Mouse (Mus musculus) forebrain, embryonic 14.5 days (tissue): Measurements from ENCODE around the gene Serpina7. TPM values are rescaled to one million over a fixed set of nuclear protein-coding genes. Genes with fewer than 3 reads are reported as not detected.

Source experiments
- ATAC-seq: fragments of 200-750 bp; cut with Nextera tagmentation; 2 replicates; pipeline ENCODE4 v1.8.0; 2017; ENCODE audit warnings: mild to moderate bottlenecking, moderate library complexity
- DNase-seq: peaks from one replicate; pipeline ENCODE4 v3.0.0-alpha.2; 2015; ENCODE audit warnings: low spot score
- H3K27ac ChIP-seq: fragments of 300-500 bp; sonication (generic); 2 replicates; pipeline ENCODE4 v1.5.1; 2014; ENCODE audit warnings: low read depth, mild to moderate bottlenecking, control low read depth, low read length, moderate library complexity
- H3K27me3 ChIP-seq: fragments of 300-500 bp; sonication (generic); replicated peaks from 2 replicates; pipeline ENCODE4 v1.6.1; 2014; ENCODE audit warnings: low read length, control low read depth, mixed read lengths; ENCODE audit not compliant: control insufficient read depth, insufficient read depth
- H3K36me3 ChIP-seq: fragments of 300-500 bp; sonication (generic); 2 replicates; pipeline ENCODE4 v1.6.1; 2014; ENCODE audit warnings: low read length, control low read depth; ENCODE audit not compliant: control insufficient read depth, insufficient read depth
- H3K4me1 ChIP-seq: fragments of 300-500 bp; sonication (generic); 2 replicates; pipeline ENCODE4 v1.6.1; 2014; ENCODE audit warnings: antibody characterized with exemption, low read length, control low read depth; ENCODE audit not compliant: control insufficient read depth, insufficient read depth
- H3K4me2 ChIP-seq: fragments of 300-500 bp; sonication (generic); 2 replicates; pipeline ENCODE4 v1.6.1; 2014; ENCODE audit warnings: mild to moderate bottlenecking, control low read depth, low read length
- H3K4me3 ChIP-seq: fragments of 300-500 bp; sonication (generic); 2 replicates; pipeline ENCODE4 v1.5.1; 2014; ENCODE audit warnings: low read depth, low read length, control low read depth
- H3K9ac ChIP-seq: fragments of 300-500 bp; sonication (generic); 2 replicates; pipeline ENCODE4 v1.6.1; 2014; ENCODE audit warnings: mild to moderate bottlenecking, low read length, control low read depth, moderate library complexity
- H3K9me3 ChIP-seq: fragments of 300-500 bp; sonication (generic); replicated peaks from 2 replicates; pipeline ENCODE4 v1.6.1; 2016; ENCODE audit warnings: low read length, control low read depth, mixed read lengths; ENCODE audit not compliant: control insufficient read depth
- WGBS: fragments of 180-500 bp; shearing (Covaris S2); extraction: QIAGEN DNeasy Blood & Tissue Kit; methylation state at CpG from one replicate; pipeline ENCODE4 v1.1.7; 2014; 5-methylcytosine and 5-hydroxymethylcytosine counted together
- polyA plus RNA-seq: library from polyadenylated mRNA; unstranded; fragments of >200 nt; fragmentation: Nextera tagmentation; extraction: Ambion mirVana; gene quantifications from 2 replicates; pipeline ENCODE4 v1.2.1, GENCODE M21; 2014

The Serpina7 gene
- polyA plus RNA-seq: not detected in 2 replicates

DNA sequence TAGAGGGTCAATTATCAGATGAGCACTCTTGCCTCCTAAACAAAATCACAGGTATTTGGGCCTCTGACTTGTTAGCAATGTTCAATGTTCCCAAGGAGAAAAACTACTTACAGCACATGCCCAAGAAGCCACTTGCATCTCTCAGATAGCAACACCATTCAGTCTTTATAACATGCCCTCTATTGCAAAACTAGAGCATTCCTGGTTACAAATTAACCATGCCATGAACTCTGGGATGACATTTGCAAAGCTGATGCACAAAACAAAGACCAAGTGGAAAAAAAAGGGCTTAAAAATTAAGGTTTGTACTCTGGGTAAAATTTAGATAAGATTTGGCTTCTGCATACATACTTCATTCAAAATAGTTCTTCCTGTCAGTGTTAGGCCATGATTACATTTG, at the start of gene Serpina7:
Serpina7 (minus strand) TSS at position 160 of the 400 bp plus-strand sequence.
- Histone ChIP-seq H3K4me3 (no peak within 1 kb of the TSS), H3K27ac (no peak within 1 kb of the TSS), H3K36me3 (no peaks in the 10 kb centered on the region), H3K9ac (no peak within 1 kb of the TSS), H3K9me3 (no peaks in the 10 kb centered on the region), H3K27me3 (no peaks in the 10 kb centered on the region), H3K4me1 (no peaks in the 10 kb centered on the region), H3K4me2 (no peak within 1 kb of the TSS)
- DNase-seq (no peak), ATAC-seq (no peak)

DNA sequence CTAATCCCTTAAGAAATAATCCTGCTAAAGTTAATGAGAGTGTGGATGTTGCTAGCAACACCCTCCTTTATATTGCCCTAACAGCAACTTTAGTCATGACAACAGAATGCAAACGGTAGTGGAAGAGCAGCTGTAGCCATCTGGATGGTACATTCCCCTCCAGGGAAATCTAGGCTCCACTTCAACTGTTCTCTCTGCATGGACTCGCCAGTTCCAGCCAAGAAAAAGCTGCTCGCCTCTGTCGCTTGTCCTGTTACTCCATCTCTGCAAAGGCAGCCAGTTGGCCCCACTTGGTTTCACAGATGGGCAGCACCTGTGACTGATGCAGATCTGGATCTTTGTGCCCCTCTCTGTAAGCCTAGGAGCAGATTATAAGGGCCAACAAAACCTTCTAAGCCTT, 49.0 kb upstream of the Serpina7 start:
- H3K4me2 ChIP-seq: no peak overlapping the region
- H3K27ac ChIP-seq: no peak overlapping the region
- ATAC-seq (no peak), DNase-seq (peak; percentile 1)
- no peak overlapping the region for H3K4me3 ChIP-seq
- no peaks in the 10 kb centered on the region for H3K9me3 ChIP-seq
- H3K36me3 ChIP-seq: no peaks in the 10 kb centered on the region
- 55% methylated on average over 4 of the region's 4 CpGs for WGBS
- H3K9ac ChIP-seq: no peak overlapping the region
- H3K27me3 ChIP-seq: no peaks in the 10 kb centered on the region
- H3K4me1 ChIP-seq: no peaks in the 10 kb centered on the region

DNA sequence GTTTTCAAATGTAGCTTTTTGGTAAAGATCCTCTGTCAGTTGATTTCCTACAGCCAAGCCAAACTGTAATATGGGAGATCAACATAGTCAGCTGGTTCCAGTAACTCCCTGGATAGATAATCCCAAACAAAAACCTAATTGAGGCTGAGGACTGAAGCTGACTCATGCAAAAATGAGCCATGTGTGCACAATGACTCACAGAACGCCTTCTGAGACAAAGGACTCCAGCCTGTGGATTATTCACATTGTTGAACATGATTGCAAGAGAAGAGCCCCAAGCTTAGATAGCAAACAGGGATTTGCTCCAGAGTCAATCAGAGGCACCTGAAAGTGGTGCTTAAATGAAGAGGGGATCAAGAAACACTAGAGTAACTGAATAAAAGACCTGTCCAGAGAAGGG, 12.2 kb upstream of the Serpina7 start:
- no peak for DNase-seq
- Histone ChIP-seq H3K9me3 (no peaks in the 10 kb centered on the region), H3K27me3 (no peaks in the 10 kb centered on the region), H3K27ac (no peak overlapping the region), H3K4me3 (no peak overlapping the region), H3K36me3 (no peaks in the 10 kb centered on the region), H3K9ac (no peak overlapping the region), H3K4me1 (no peaks in the 10 kb centered on the region), H3K4me2 (no peak overlapping the region)
- 41% methylated on average over 1 of the region's 1 CpGs for WGBS
- ATAC-seq: no peak

DNA sequence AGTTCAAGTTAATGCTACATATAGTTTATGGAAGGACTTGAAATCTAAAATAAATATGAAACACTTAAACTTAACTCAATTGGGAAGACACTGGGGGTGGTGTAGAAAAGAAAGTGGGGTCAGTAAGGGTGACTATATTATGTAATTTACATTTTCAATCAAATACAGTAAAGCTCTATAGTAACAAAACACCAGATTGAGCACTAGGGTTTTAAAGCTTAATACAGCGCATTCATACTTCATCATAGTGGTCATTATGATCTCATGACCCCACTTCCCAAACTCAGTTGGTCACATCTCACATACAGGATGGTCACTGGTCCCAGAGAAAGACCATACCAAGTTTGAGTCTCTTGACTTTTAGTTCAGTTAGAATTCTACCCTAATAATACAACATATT, 907 bp upstream of the Serpina7 start, which contains the start of gene 4930513O06Rik:
4930513O06Rik (plus strand) TSS at position 301 of the 400 bp plus-strand sequence.
- no peak for ATAC-seq
- Histone ChIP-seq H3K9ac (no peak within 1 kb of the TSS), H3K4me1 (no peaks in the 10 kb centered on the region), H3K27ac (no peak within 1 kb of the TSS), H3K9me3 (no peaks in the 10 kb centered on the region), H3K27me3 (no peaks in the 10 kb centered on the region), H3K4me2 (no peak within 1 kb of the TSS), H3K4me3 (no peak within 1 kb of the TSS), H3K36me3 (no peaks in the 10 kb centered on the region)
- WGBS: 94% methylated on average over 1 of the region's 1 CpGs
- DNase-seq: no peak

DNA sequence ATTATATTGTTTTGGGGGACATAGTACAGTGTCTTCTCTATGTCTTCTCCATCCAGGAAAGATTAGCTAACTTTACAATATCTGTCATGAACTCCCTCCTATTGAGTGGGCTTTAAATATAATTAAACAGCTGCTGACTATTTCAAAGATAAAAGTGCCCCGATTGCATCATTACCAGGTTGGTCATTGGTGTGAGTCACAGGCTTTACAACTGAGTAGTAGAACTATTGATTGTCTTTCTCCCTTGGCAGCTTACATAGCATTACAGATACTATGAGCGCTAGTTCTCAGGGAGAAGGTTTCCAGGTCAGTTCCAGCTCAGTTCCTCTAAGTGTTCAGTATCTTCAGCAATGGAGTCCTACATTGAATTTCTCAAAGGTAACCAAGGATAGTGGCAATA, 6.5 kb downstream of the Serpina7 start:
- no peak overlapping the region for H3K4me2 ChIP-seq
- 93% methylated on average over 2 of the region's 2 CpGs for WGBS
- H3K4me1 ChIP-seq: no peaks in the 10 kb centered on the region
- H3K27ac ChIP-seq: no peak overlapping the region
- H3K9me3 ChIP-seq: no peaks in the 10 kb centered on the region
- no peaks in the 10 kb centered on the region for H3K36me3 ChIP-seq
- ATAC-seq: no peak
- no peak overlapping the region for H3K9ac ChIP-seq
- no peak for DNase-seq
- no peaks in the 10 kb centered on the region for H3K27me3 ChIP-seq
- no peak overlapping the region for H3K4me3 ChIP-seq

DNA sequence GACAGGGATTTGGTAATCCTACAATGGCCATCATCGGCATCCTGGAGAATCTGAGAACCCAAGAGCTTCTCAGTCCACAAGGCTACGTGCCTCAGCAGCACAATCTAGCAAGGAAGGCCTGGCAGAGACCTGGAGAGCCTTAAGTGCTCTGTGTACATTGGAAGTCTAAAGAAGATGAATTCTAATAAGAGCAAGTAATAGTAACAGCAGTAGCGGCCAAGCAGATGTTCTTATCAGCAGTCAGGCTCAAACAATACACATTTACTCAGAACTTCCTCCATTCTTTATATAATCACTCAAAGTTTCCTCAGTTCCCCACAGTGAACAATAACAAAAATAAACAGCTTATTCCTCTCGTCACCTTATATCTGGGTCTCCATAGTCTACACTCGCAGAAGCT, 21.0 kb downstream of the Serpina7 start:
- H3K4me2 ChIP-seq: no peak overlapping the region
- ATAC-seq (no peak), DNase-seq (no peak)
- 82% methylated on average over 5 of the region's 5 CpGs for WGBS
- H3K4me3 ChIP-seq: no peak overlapping the region
- no peaks in the 10 kb centered on the region for H3K4me1 ChIP-seq
- no peaks in the 10 kb centered on the region for H3K27me3 ChIP-seq
- H3K9ac ChIP-seq: no peak overlapping the region
- no peaks in the 10 kb centered on the region for H3K9me3 ChIP-seq
- no peaks in the 10 kb centered on the region for H3K36me3 ChIP-seq
- H3K27ac ChIP-seq: no peak overlapping the region

DNA sequence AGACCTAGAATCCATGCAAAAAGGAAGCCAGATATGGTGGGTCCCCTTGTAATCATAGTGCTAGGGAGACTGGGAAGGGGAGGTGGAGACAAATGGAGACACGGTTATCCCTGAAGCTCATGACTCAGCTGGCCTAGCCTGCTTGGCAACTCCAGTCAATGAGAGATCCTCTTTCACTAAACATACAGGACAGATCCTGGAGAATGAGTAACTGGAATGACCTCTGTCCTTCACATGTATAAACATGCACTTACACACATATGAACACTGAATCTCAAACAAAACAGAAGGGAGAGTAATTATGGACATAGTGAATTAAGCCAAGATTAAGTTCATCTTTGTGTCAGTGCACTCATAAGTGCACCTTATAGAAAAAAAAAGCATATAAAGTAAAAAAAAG, 31.9 kb downstream of the Serpina7 start:
- no peak overlapping the region for H3K9ac ChIP-seq
- H3K27me3 ChIP-seq: no peaks in the 10 kb centered on the region
- no peaks in the 10 kb centered on the region for H3K4me1 ChIP-seq
- H3K27ac ChIP-seq: no peak overlapping the region
- ATAC-seq (no peak), DNase-seq (no peak)
- WGBS: 96% methylated on average over 1 of the region's 1 CpGs
- no peaks in the 10 kb centered on the region for H3K36me3 ChIP-seq
- H3K9me3 ChIP-seq: no peaks in the 10 kb centered on the region
- H3K4me2 ChIP-seq: no peak overlapping the region
- no peak overlapping the region for H3K4me3 ChIP-seq

DNA sequence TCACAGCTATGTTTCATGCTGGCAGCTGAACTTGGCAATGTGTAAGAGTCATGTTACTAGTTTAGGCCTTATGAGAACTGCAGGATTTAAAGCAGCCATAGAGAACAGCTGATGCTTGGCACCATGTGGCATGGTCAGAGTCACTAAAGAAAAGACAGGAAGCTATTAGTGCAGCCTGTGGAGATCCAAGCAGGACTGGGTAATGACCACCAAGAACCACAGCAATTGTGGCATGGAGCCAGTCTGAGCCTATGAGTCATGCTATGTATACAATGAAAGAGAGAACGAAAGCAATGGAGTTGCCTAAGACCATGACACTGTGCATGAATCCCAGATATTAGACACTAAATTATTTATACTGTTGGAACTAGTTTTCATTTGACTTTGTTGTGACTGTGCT, 33.1 kb downstream of the Serpina7 start:
- no peaks in the 10 kb centered on the region for H3K4me1 ChIP-seq
- no peaks in the 10 kb centered on the region for H3K27me3 ChIP-seq
- ATAC-seq: no peak
- no peak overlapping the region for H3K4me3 ChIP-seq
- no peak overlapping the region for H3K27ac ChIP-seq
- no peaks in the 10 kb centered on the region for H3K36me3 ChIP-seq
- no peak overlapping the region for H3K9ac ChIP-seq
- no peak overlapping the region for H3K4me2 ChIP-seq
- H3K9me3 ChIP-seq: no peaks in the 10 kb centered on the region
- WGBS: 76% methylated on average over 1 of the region's 1 CpGs
- no peak for DNase-seq

DNA sequence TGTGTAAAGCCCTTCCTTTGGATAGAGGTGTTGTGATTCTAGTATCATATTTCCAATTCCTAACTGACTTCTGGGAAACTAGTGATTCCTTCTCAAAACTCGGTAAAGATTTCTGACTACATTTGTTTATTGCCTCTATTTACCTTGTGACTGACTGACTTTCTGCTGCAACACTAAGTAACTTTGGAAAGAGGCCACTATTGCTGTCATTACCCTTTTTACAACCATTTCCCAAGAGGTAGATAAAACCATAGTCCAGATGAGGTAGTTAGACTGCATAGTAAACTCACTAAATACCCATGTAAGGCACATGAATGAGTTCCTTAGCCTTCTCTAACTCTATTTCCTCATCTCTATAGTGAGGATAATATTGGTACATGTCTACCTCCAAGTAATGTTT, 43.9 kb downstream of the Serpina7 start:
- Histone ChIP-seq H3K36me3 (no peaks in the 10 kb centered on the region), H3K4me2 (no peak overlapping the region), H3K9me3 (no peaks in the 10 kb centered on the region), H3K4me1 (no peaks in the 10 kb centered on the region), H3K27me3 (no peaks in the 10 kb centered on the region), H3K4me3 (no peak overlapping the region), H3K27ac (no peak overlapping the region), H3K9ac (no peak overlapping the region)
- DNase-seq (no peak), ATAC-seq (no peak)
- 72% methylated on average over 1 of the region's 1 CpGs for WGBS
